Mouse (Mus musculus) CH12.LX (cell line): ENCODE data around the gene Gsta4. TPM values are rescaled to one million over a fixed set of nuclear protein-coding genes. Genes with fewer than 3 reads are reported as not detected.
A peak's percentile ranks its signal among the peaks of the same experiment; 100 is the strongest.

Experiments
- DNase-seq: peaks from one replicate; pipeline ENCODE4 v3.0.0-alpha.2; 2013; ENCODE audit errors: extremely low read depth
- H3K27ac ChIP-seq: 2 replicates; pipeline ENCODE4 v1.5.1; 2012; ENCODE audit warnings: low read depth, mild to moderate bottlenecking, control low read depth, moderate library complexity; ENCODE audit not compliant: insufficient read depth
- H3K27me3 ChIP-seq: replicated peaks from 2 replicates; pipeline ENCODE3; 2012; ENCODE audit warnings: inconsistent platforms
- H3K36me3 ChIP-seq, 2 experiments: replicated peaks in 1 of 2; 2 replicates each; pipeline versions ENCODE3 to v1.6.1; 2012; ENCODE audit warnings: inconsistent platforms in 1 of 2, low read length in 1 of 2, mild to moderate bottlenecking in 1 of 2, mixed read lengths in 1 of 2, moderate library complexity in 1 of 2; ENCODE audit not compliant: control insufficient read depth in 1 of 2, insufficient read depth in 1 of 2
- H3K4me1 ChIP-seq, 2 experiments: 2 replicates each; pipeline ENCODE4 v1.6.1; 2012; ENCODE audit warnings: inconsistent platforms in 1 of 2, moderate library complexity in 1 of 2; ENCODE audit not compliant: insufficient read depth in 2 of 2, control insufficient read depth in 1 of 2
- H3K4me2 ChIP-seq: 2 replicates; pipeline ENCODE4 v1.6.1; 2012; ENCODE audit warnings: low read depth, mild to moderate bottlenecking, control low read depth; ENCODE audit not compliant: poor library complexity, insufficient read depth, severe bottlenecking
- H3K4me3 ChIP-seq, 3 experiments: fragments of 150-350 bp in 1 of 3; sonication (generic) in 1 of 3; replicated peaks in 1 of 3; 2 replicates each; pipeline versions ENCODE3 to v1.5.1; 2011 to 2012; ENCODE audit warnings: low read depth in 2 of 3, low read length in 2 of 3, mild to moderate bottlenecking in 2 of 3, moderate library complexity in 2 of 3, control low read depth in 1 of 3, improper control_type of control experiment in 1 of 3, inconsistent platforms in 1 of 3, mixed read lengths in 1 of 3; ENCODE audit not compliant: poor library complexity in 1 of 3
- H3K79me2 ChIP-seq: replicated peaks from 2 replicates; pipeline ENCODE4 v1.6.1; 2012; ENCODE audit warnings: mild to moderate bottlenecking, moderate library complexity; ENCODE audit not compliant: control insufficient read depth, poor library complexity, insufficient read depth, severe bottlenecking; ENCODE audit errors: extremely low read depth
- H3K9ac ChIP-seq: 2 replicates; pipeline ENCODE4 v1.6.1; 2012; ENCODE audit warnings: low read depth, mild to moderate bottlenecking, control low read depth, moderate library complexity; ENCODE audit not compliant: insufficient read depth
- H3K9me3 ChIP-seq: replicated peaks from 2 replicates; pipeline ENCODE3; 2012; ENCODE audit warnings: low read length, inconsistent platforms, mixed read lengths
- BHLHE40 ChIP-seq: IDR thresholded peaks from 2 replicates; pipeline ENCODE4 v1.6.1; 2011; ENCODE audit warnings: mild to moderate bottlenecking, low read depth, low read length, improper control_type of control experiment
- CHD1 ChIP-seq: IDR thresholded peaks from 2 replicates; pipeline ENCODE4 v1.6.1; 2012; ENCODE audit warnings: low read depth, low read length, improper control_type of control experiment, inconsistent platforms
- CHD2 ChIP-seq: IDR thresholded peaks from 2 replicates; pipeline ENCODE4 v1.6.1; 2011; ENCODE audit warnings: low read length, improper control_type of control experiment
- CTCF ChIP-seq, 2 experiments: IDR thresholded peaks in 1 of 2; conservative IDR thresholded peaks in 1 of 2; 2 replicates each; pipeline ENCODE4 v1.5.1; 2011 to 2012; ENCODE audit warnings: low read depth in 2 of 2, low read length in 2 of 2, improper control_type of control experiment in 1 of 2, inconsistent platforms in 1 of 2, mild to moderate bottlenecking in 1 of 2, moderate library complexity in 1 of 2
- E2F4 ChIP-seq: IDR thresholded peaks from 2 replicates; pipeline ENCODE4 v1.6.1; 2011; ENCODE audit warnings: low read depth, low read length, improper control_type of control experiment; ENCODE audit not compliant: insufficient replicate concordance
- ELF1 ChIP-seq: IDR thresholded peaks from 2 replicates; pipeline ENCODE4 v1.6.1; 2014; ENCODE audit warnings: low read depth, mild to moderate bottlenecking, inconsistent platforms, low read length, improper control_type of control experiment
- EP300 ChIP-seq: IDR thresholded peaks from 2 replicates; pipeline ENCODE4 v1.6.1; 2011; ENCODE audit warnings: low read length, improper control_type of control experiment
- ETS1 ChIP-seq: conservative IDR thresholded peaks from 2 replicates; pipeline ENCODE4 v1.6.1; 2012; ENCODE audit warnings: low read depth, mild to moderate bottlenecking, inconsistent platforms, low read length, improper control_type of control experiment, moderate library complexity
- GABPA ChIP-seq: IDR thresholded peaks from 2 replicates; pipeline ENCODE4 v1.6.1; 2012; ENCODE audit warnings: low read depth, low read length, improper control_type of control experiment, inconsistent platforms; ENCODE audit not compliant: insufficient replicate concordance
- HCFC1 ChIP-seq: IDR thresholded peaks from 2 replicates; pipeline ENCODE4 v1.6.1; 2012; ENCODE audit warnings: low read depth, mild to moderate bottlenecking, inconsistent platforms, low read length, improper control_type of control experiment
- IRF4 ChIP-seq: IDR thresholded peaks from 2 replicates; pipeline ENCODE4 v1.6.1; 2014; ENCODE audit warnings: low read depth, mild to moderate bottlenecking, inconsistent platforms, low read length, improper control_type of control experiment
- JUN ChIP-seq: IDR thresholded peaks from 2 replicates; pipeline ENCODE4 v1.6.1; 2011; ENCODE audit warnings: low read depth, mild to moderate bottlenecking, low read length, improper control_type of control experiment, moderate library complexity; ENCODE audit not compliant: insufficient read depth
- JUND ChIP-seq: conservative IDR thresholded peaks from 2 replicates; pipeline ENCODE4 v1.6.1; 2011; ENCODE audit warnings: low read depth, low read length, improper control_type of control experiment
- KAT2A ChIP-seq: IDR thresholded peaks from 2 replicates; pipeline ENCODE4 v1.6.1; 2012; ENCODE audit warnings: low read length, improper control_type of control experiment, inconsistent platforms; ENCODE audit not compliant: insufficient replicate concordance
- MAFK ChIP-seq: IDR thresholded peaks from 2 replicates; pipeline ENCODE4 v1.6.1; 2011; ENCODE audit warnings: low read length, improper control_type of control experiment; ENCODE audit not compliant: insufficient replicate concordance
- MAX ChIP-seq: IDR thresholded peaks from 2 replicates; pipeline ENCODE4 v1.6.1; 2011; ENCODE audit warnings: low read length, improper control_type of control experiment
- MAZ ChIP-seq: IDR thresholded peaks from 2 replicates; pipeline ENCODE4 v1.6.1; 2012; ENCODE audit warnings: low read depth, mild to moderate bottlenecking, inconsistent platforms, low read length, improper control_type of control experiment, moderate library complexity
- MEF2A ChIP-seq: IDR thresholded peaks from 2 replicates; pipeline ENCODE4 v1.6.1; 2014; ENCODE audit warnings: low read depth, mild to moderate bottlenecking, inconsistent platforms, low read length, improper control_type of control experiment, borderline replicate concordance
- MXI1 ChIP-seq: IDR thresholded peaks from 2 replicates; pipeline ENCODE4 v1.6.1; 2011; ENCODE audit warnings: mild to moderate bottlenecking, low read depth, low read length, improper control_type of control experiment
- MYC ChIP-seq: IDR thresholded peaks from 2 replicates; pipeline ENCODE4 v1.6.1; 2011; ENCODE audit warnings: low read depth, mild to moderate bottlenecking, improper control_type of control experiment, low read length
- NELFE ChIP-seq: IDR thresholded peaks from 2 replicates; pipeline ENCODE4 v1.6.1; 2011; ENCODE audit warnings: low read depth, low read length, improper control_type of control experiment
- NRF1 ChIP-seq: IDR thresholded peaks from 2 replicates; pipeline ENCODE4 v1.6.1; 2014; ENCODE audit warnings: low read depth, mild to moderate bottlenecking, inconsistent platforms, low read length, improper control_type of control experiment, moderate library complexity
- PAX5 ChIP-seq: IDR thresholded peaks from 2 replicates; pipeline ENCODE4 v1.6.1; 2012; ENCODE audit warnings: low read length, inconsistent platforms, mixed read lengths
- POLR2A ChIP-seq: IDR thresholded peaks from 2 replicates; pipeline ENCODE4 v1.6.1; 2011; ENCODE audit warnings: low read depth, mild to moderate bottlenecking, improper control_type of control experiment, low read length
- POLR2AphosphoS2 ChIP-seq: IDR thresholded peaks from 2 replicates; pipeline ENCODE4 v1.6.1; 2011; ENCODE audit warnings: low read depth, low read length, improper control_type of control experiment
- RAD21 ChIP-seq: IDR thresholded peaks from 2 replicates; pipeline ENCODE4 v1.6.1; 2011; ENCODE audit warnings: low read depth, mild to moderate bottlenecking, low read length, improper control_type of control experiment, moderate library complexity
- RCOR1 ChIP-seq: conservative IDR thresholded peaks from 2 replicates; pipeline ENCODE4 v1.6.1; 2012; ENCODE audit warnings: low read depth, mild to moderate bottlenecking, inconsistent platforms, low read length, improper control_type of control experiment
- SIN3A ChIP-seq: IDR thresholded peaks from 2 replicates; pipeline ENCODE4 v1.6.1; 2012; ENCODE audit warnings: low read length, improper control_type of control experiment, inconsistent platforms
- SMC3 ChIP-seq: IDR thresholded peaks from 2 replicates; pipeline ENCODE4 v1.6.1; 2011; ENCODE audit warnings: low read depth, low read length, improper control_type of control experiment
- TBP ChIP-seq: conservative IDR thresholded peaks from 2 replicates; pipeline ENCODE4 v1.6.1; 2011; ENCODE audit warnings: low read depth, low read length, improper control_type of control experiment
- TCF12 ChIP-seq: IDR thresholded peaks from 2 replicates; pipeline ENCODE4 v1.6.1; 2014; ENCODE audit warnings: low read depth, mild to moderate bottlenecking, inconsistent platforms, low read length, improper control_type of control experiment
- UBTF ChIP-seq: IDR thresholded peaks from 2 replicates; pipeline ENCODE4 v1.6.1; 2012; ENCODE audit warnings: low read depth, mild to moderate bottlenecking, inconsistent platforms, low read length, improper control_type of control experiment, moderate library complexity
- USF1 ChIP-seq: IDR thresholded peaks from 2 replicates; pipeline ENCODE4 v1.6.1; 2014; ENCODE audit warnings: low read depth, mild to moderate bottlenecking, inconsistent platforms, low read length, improper control_type of control experiment
- USF2 ChIP-seq: conservative IDR thresholded peaks from 2 replicates; pipeline ENCODE4 v1.6.1; 2011; ENCODE audit warnings: low read depth, low read length, improper control_type of control experiment
- ZC3H11A ChIP-seq: IDR thresholded peaks from 2 replicates; pipeline ENCODE4 v1.6.1; 2012; ENCODE audit warnings: low read depth, mild to moderate bottlenecking, inconsistent platforms, low read length, improper control_type of control experiment
- ZMIZ1 ChIP-seq: IDR thresholded peaks from 2 replicates; pipeline ENCODE4 v1.6.1; 2012; ENCODE audit warnings: low read depth, mild to moderate bottlenecking, inconsistent platforms, low read length, improper control_type of control experiment
- ZNF384 ChIP-seq: IDR thresholded peaks from 2 replicates; pipeline ENCODE4 v1.6.1; 2012; ENCODE audit warnings: low read depth, low read length, improper control_type of control experiment, inconsistent platforms
- dilution Hi-C: fragments of 300-500 bp; cut with MboI; formaldehyde crosslinking; loops from 2 replicates; pipeline ENCODE4 v1.14.3; 2020; ENCODE audit warnings: low sequenced_read_pairs; ENCODE audit not compliant: extremely low pct_unique_long_range_greater_than_20kb, extremely low pct_ligation_motif_present
- in situ Hi-C: fragments of 300-500 bp; cut with MboI; formaldehyde crosslinking; loops from 3 replicates; pipeline ENCODE4 v1.14.3; 2019; ENCODE audit warnings: low sequenced_read_pairs, low pct_ligation_motif_present, low pct_unique_long_range_greater_than_20kb, mixed read lengths
- polyA plus RNA-seq: library from polyadenylated mRNA; unstranded; fragments of >175 nt; gene quantifications from 2 replicates; pipeline ENCODE4 v1.2.1, GENCODE M21; 2012; ENCODE audit warnings: low read depth; ENCODE audit not compliant: insufficient read length
- total RNA-seq, 2 experiments: library from RNA; depleted of rRNA; stranded (reverse); fragments of 300-350 nt in 1 of 2; fragments of >200 nt in 1 of 2; gene quantifications; 2 replicates each; pipeline ENCODE4 v1.2.3; 2012 to 2014

The Gsta4 gene
- total and polyA plus RNA-seq, 3 experiments, result 0.47 to 0.85 TPM; not detected in 1

DNA sequence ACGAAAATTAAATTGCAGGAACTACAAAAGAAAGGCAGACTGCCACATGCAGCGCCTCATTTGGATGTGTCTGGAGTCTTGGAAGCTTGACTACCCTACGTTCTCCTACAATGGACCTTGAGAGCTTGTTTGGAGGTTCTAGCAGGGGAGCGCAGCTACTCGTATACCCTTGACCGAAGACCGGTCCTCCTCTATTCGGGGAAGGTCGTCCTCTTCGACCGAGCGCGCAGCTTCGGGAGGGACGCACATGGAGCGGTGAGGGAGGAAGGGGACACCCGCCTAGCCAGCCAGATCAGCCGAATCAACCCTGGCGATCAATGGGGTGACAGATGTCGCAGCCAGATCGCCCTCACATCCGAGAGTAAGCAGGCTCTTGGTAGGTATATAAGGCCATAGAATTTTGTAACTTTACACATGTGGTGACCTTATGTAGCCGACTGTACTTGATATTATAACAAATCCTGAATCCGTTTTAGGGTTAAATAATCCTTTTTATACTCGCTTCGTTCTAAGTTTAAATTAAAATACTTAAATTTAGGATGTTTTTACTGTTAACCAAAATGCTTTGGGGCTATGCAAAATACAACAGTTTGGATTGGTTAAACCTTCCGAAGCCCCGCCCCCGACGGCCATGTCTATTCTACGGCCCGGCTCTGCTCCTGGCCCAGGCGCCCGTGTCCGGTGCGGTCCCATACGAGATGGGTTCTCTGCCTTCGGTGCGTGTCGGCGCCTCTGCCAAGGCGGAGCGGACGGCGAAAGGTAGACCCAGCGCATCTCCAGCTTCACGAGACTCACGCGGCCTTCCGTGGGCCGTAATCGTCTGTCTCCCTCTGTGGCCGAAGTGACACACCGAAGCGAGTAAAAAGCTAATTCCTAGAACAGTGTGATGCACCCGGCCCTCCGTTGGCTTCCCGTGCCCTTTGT is 7.0 kb upstream of the Gsta4 start:
- peak overlapping the region; percentile 72 to 77 (median 75) for H3K4me3 ChIP-seq
- peak; percentile 95 for DNase-seq
- peaks cover 3% of the 10 kb centered on the region for H3K9me3 ChIP-seq
- in situ Hi-C loops (no loop called here), dilution Hi-C loops (no loop called here)
- H3K36me3 ChIP-seq, result no peaks in the 10 kb centered on the region
- H3K27me3 ChIP-seq, result no peaks in the 10 kb centered on the region
- H3K79me2 ChIP-seq, result no peaks in the 10 kb centered on the region
- peaks cover 3 to 9% of the 10 kb centered on the region in 2 experiments; a peak in 3 of 4 replicates for H3K4me1 ChIP-seq
- peak overlapping the region; percentile 78 for H3K9ac ChIP-seq
- peak overlapping the region; percentile 95 for H3K27ac ChIP-seq
- peak overlapping the region; percentile 81; the same call in 1 of the 2 replicates for H3K4me2 ChIP-seq
- TF ChIP-seq SMC3 (no peak), MEF2A (peak; percentile 55), SIN3A (no peak; the same call in 1 of the 2 replicates), ZMIZ1 (peak; percentile 75), POLR2A (peak; percentile 94), POLR2AphosphoS2 (no peak; the same call in 1 of the 2 replicates), NRF1 (peak; percentile 69), JUND (peak; percentile 64), HCFC1 (peak; percentile 66), TCF12 (peak; percentile 81), ZNF384 (no peak; the same call in 1 of the 2 replicates), ETS1 (no peak; the same call in 1 of the 2 replicates), MAZ (0 out of 2 replicates have a peak, but pooled peaks have one; percentile 47), ELF1 (peak; percentile 93), CHD1 (no peak), JUN (no peak), RAD21 (no peak), CHD2 (peak; percentile 8), BHLHE40 (no peak; the same call in 1 of the 2 replicates), EP300 (no peak), MAX (no peak; the same call in 1 of the 2 replicates), MXI1 (no peak; the same call in 1 of the 2 replicates), IRF4 (peak; percentile 43; the same call in 1 of the 2 replicates), TBP (peak; percentile 99), GABPA (no peak), MYC (no peak; the same call in 1 of the 2 replicates), RCOR1 (peak; percentile 51; the same call in 1 of the 2 replicates), NELFE (peak; percentile 96), ZC3H11A (no peak), KAT2A (no peak), MAFK (peak; percentile 97), UBTF (peak; percentile 95), PAX5 (no peak), CTCF (conservative IDR thresholded peaks at IDR 0.05 in 1 of 2, IDR thresholded peaks at IDR 0.05 in 1 of 2; ENCODE audit: low read depth in 2 of 2, low read length in 2 of 2) (no peak), E2F4 (peak; percentile 63; the same call in 1 of the 2 replicates), USF1 (no peak), USF2 (peak; percentile 14; the same call in 1 of the 2 replicates)
